Mouse (Mus musculus) cerebellum, postnatal 10 days (tissue): ENCODE measurements around the gene Frmd4b.

Source experiments
- DNase-seq, 2 experiments: peaks; one replicate each; pipeline ENCODE4 v3.0.0; 2021; ENCODE audit warnings: mixed read lengths in 2 of 2

Gene Frmd4b

GRCm38 (mm10) chr6:97353371-97353770, 264.0 kb downstream of the Frmd4b start:
- DNase-seq: no peak

DNA sequence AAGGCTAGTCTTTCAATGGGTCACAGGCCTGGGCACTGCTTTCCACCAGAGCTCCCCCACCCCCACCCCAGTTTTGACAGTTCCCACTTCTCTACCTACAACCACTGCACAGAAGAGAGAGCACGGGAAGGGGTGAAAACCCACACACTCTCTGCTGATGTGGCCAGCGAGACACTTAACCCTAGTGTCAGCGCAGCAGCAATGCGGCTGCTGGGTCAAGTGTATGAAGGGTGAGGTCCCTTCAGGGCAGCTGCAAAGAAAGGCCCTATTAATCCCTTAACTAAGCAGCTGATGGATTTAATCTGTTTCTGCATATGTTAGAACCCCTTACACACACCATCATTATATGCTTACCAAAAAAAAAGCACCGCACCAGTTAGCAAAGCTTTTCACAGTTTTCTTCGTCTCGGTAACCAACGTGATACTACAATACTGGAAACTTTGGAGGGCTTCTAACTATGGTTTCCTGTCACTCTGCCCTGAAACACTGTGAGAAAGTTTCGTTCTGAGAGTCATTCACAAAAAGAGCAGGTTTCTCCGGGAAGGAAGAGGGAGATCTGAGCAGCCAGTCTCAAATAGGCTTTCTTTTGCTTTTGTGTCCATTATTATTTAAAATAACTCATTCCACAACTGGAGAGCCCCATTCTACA, 264.7 kb downstream of the Frmd4b start:
- DNase-seq: no peak

DNA sequence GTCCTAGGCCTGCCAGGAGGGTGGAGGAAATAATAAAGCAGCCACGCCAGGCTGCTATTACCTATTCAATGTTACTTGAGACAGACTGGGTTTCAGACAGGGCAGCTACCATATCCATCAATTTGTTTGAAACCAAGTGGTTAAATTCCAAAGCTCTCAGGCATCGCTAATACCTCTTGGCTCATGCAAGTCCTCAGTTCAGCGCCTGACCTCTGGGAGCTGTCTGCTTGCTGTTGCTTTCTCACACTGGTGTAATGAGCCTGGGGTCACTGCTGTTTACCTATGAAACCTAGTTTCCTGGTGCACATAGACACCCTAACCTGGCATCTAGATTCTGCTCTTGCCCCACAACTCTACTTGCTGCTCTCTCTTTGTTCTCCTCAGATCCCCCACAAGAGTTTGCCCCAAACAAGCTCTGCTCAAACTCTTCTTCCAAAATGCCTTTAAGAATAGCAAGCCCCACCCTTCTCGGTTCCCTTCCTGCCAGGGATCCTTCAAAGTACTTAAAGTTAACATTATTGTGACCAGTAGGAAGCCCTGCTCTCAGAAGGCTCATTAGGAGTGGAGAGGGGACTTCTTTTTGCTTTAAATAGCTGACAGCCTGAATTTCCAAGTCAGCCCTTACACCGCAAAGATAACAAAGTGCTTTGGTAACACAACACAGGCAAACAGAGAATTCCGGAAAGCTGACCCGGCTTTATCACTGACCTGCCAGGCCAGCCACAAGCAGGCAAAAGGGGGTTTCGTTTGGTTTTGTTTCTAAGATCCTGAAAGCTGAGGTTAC, 267.8 kb downstream of the Frmd4b start:
- no peak for DNase-seq

GRCm38 (mm10) chr6:97346932-97347331, 270.4 kb downstream of the Frmd4b start:
- no peak for DNase-seq

DNA sequence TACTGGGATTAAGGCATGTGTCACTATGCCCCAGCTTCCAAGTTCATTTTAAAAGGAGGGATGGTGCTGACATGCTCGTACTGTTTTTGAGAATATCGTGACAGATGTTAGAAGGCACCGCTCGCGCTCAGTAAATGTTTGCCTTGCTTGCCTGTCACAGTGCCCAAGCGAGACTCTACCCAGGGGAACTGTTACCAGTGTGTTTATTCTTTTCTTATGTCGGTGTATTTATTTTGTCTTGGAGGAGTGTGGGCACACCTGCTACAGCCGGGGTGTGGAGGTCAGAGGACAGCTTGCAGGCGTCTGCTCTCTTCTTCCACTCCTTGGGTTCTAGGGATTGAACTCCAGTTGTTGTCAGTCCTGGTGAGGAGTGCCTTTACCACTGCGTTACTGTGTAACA, 270.8 kb downstream of the Frmd4b start:
- no peak for DNase-seq

GRCm38 (mm10) chr6:97345921-97346320, 271.4 kb downstream of the Frmd4b start:
- no peak for DNase-seq

- DNase-seq: no peak
These were observed 275.2 kb downstream of the Frmd4b start for GRCm38 (mm10) chr6:97342185-97342584.

DNA sequence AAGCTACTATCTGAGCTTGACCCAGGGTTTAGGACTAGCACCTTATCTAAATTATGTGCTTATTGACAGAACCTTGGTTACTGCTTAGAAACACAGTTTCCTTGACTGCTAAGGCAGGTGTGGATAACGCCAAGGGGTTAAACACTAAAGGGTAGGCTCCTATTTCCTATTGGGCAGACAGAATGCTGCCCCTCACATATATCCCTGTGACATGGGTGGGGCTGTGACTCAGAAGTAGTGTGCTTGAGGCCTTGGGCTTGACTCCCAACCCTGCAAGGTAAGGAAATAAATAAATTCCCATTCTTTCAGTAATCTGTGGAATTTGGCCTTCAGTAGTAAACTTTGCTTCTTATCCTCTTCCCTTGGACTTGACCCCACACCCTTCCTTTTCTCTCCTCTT, 275.7 kb downstream of the Frmd4b start:
- DNase-seq: no peak

- DNase-seq: no peak
These were observed 276.2 kb downstream of the Frmd4b start for GRCm38 (mm10) chr6:97341148-97341547.

DNA sequence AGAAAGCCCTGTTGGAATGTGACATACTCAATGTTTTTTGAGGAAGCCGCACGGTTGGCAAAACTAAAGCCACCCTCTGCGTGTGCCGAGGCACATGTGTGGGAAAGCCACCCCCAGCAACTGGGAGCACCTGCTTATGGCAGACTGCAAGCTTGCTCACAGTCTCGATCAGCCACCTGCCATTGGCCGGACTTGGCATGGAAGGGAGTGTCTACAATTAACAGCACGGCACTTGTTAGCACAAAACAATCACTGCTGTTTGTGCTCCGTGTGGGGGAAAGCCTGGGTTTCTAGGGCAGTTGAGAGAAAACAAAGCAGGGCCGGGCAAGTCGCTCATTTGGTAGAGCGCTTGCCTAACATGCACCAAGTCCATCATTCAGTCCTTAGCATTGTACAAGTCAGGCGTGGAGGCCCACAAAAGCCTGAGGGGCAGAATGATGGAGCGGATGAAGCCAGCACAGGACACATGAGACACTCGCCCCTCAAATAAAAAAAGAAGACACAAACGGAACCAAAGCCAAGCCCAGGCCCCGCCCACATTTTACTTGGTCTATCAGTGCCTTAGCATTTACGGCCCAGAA, 277.0 kb downstream of the Frmd4b start:
- DNase-seq: peak; percentile 43 to 54

DNA sequence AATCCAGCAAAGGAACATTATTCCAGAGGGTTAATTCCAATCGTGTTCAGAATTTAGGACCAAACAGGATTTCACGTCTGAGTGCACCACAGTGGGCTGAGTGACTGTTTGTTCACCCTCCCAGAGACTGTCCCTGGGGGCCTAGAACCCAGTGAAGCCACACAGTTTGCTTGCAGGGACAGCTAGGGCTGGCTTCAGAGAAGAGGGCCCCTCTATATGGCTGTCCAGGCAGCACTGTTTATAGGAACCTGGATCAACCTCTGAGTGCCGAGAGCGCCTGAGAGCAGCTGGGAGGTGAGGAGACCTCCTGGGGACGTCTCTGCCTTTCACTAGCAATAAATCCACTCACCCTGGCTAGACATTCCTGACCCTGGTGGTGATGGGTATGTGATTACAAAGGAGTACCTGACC, 278.1 kb downstream of the Frmd4b start:
- DNase-seq: no peak

DNA sequence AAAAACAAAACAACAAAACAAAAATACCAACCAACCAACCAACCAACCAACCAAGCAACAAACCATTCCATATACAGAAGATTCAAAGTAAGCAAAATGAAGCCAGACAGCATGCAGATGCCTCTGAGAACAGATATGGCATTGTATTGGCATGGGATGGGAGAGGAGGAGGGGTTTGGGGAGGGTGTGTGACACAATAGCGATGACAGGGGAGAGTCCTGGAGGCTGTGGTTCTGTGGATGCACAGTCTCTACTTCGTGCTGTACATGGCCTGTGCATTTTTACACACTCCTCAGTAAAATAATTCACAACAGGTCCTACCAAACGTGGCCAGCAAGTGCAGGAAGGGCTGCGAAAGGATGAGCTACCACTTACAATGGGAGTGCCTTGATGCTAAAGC, 278.5 kb downstream of the Frmd4b start:
- no peak for DNase-seq

DNA sequence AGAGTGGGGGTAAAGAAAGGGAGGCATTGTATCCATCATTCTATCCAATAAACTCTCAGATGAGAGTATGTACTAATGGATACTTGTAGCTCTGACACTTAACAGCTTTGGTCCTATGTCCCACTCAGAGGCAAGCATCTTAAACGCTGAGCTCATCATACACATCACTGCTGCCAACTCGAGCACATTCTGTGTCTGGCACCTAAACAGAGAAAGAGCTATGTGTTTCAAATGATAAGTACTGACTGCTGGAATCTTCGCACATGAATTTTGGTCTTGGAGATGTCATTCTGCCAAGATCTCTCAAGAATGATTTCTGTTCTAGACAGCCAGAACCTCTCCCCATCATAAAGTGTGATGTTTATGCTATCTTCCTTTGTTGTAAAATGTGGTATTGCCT, 284.0 kb downstream of the Frmd4b start:
- DNase-seq: no peak

DNA sequence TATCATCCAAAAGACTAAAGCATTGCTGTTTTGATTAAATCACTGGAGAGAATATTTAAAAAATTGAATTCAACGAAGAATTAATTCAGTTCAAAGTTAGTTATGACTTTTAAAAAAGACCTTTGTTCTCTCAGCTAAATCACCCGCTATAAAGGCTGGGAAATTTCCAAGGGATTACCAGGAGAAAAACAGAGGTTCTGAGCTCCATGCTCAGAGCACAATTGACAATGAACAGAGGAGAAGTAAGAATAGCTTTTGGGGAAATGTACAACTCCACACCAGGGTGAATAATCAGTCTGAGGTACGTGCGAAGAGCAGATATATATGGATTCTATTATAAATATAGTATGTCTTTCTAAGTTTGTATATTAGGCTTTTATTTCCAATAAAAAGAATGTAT, 293.4 kb downstream of the Frmd4b start:
- DNase-seq: no peak

GRCm38 (mm10) chr6:97322126-97322525, 295.2 kb downstream of the Frmd4b start:
- DNase-seq: no peak

- no peak for DNase-seq
These were observed 296.2 kb downstream of the Frmd4b start for GRCm38 (mm10) chr6:97321156-97321555.

GRCm38 (mm10) chr6:97319081-97319480, 298.3 kb downstream of the Frmd4b start:
- no peak for DNase-seq

DNA sequence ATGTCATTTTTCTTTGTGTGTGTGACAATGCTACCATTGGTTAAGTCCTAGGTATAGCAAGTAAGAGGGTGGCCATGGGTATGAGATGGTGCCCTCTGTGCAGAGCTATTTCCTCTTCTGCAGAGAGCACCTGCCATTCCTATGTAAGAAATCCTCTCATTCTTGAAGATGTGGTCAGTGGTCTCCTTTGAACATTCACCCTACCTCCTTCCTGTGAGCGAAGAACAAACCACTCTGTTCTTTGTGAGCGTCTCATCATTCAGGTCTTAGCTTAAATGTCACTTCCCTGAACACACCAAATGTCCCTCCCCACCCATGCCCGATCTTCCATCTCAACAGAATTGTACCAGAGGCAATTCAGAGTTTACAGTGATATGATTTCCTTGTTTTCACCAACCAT, 299.4 kb downstream of the Frmd4b start:
- DNase-seq: no peak

DNA sequence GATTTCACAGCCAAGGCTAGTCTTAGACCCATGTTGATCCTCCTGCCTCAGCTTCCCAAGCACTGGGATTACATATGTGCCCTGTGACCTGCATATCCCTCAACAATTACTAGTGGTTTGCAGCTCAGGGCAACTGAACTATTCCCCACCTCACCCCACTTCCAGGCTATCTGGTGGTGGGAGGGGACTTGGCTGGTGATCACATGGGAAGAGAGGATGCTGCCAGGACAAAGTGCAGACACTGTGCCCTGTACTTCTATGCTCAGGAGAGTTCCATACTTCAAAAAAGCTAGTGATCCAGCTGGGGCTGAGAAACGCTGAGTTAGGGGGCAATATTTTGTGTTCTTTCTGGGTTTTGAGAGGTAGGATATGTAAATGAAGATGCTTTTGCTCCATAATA, 300.6 kb downstream of the Frmd4b start:
- no peak for DNase-seq

- no peak for DNase-seq
These were observed 302.0 kb downstream of the Frmd4b start for GRCm38 (mm10) chr6:97315311-97315710.

DNA sequence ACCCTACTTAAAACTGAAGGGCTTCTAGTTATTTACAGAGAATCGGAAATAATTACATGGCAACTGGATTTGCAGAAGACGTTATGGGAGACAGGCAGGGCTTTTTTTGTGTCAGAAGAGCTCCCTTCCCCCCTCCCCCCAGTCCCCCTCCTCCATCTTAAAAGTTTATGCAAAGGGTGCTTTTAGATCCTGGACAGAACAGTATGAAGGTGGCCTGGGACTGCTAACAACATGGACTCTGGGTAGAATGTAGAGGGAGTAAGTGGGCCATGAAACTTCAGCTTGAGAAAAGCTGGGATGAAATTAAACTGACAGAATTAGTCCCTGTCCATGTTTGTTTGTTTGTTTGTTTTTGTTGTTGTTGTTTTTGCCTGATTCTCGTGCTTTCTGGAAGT, 304.8 kb downstream of the Frmd4b start:
- DNase-seq: no peak

GRCm38 (mm10) chr6:97311599-97312544, 305.5 kb downstream of the Frmd4b start:
- peak; percentile 30 to 34 for DNase-seq

GRCm38 (mm10) chr6:97310901-97311331, 306.4 kb downstream of the Frmd4b start:
- DNase-seq: no peak
